Mouse (Mus musculus): ENCODE measurements around the gene Il27ra.

- no peak for TF ChIP-seq TAL1 (IDR thresholded peaks at IDR 0.05; ENCODE audit: low read length)
- no peak for TF ChIP-seq GATA1 (IDR thresholded peaks at IDR 0.05; ENCODE audit: low read length)
Measured at GRCm38 (mm10) chr8:84024171-84024570, 18.2 kb downstream of the Il27ra start.
